Mouse (Mus musculus) cerebellum, adult 18-20 months (tissue): Measurements from ENCODE around the gene Lrrc40.

Source experiments
- DNase-seq, 2 experiments: peaks; one replicate each; pipeline ENCODE4 v3.0.0; 2021

The Lrrc40 gene

GRCm38 (mm10) chr3:158036329-158036988 is at the start of gene Lrrc40, which contains the start of gene Srsf11:
Gene Lrrc40, plus strand, starts transcription at chr3:158036662.
Gene Srsf11, minus strand, starts transcription at chr3:158036639.
- peak; percentile 96 for DNase-seq

- no peak for DNase-seq
Observed at GRCm38 (mm10) chr3:157993322-157993721, 43.1 kb upstream of the Lrrc40 start.

- no peak for DNase-seq
Observed at GRCm38 (mm10) chr3:157995726-157996125, 40.7 kb upstream of the Lrrc40 start.

- no peak for DNase-seq
Observed at GRCm38 (mm10) chr3:157998742-157999369, 37.6 kb upstream of the Lrrc40 start.

GRCm38 (mm10) chr3:158008647-158009046 is 27.8 kb upstream of the Lrrc40 start:
- DNase-seq = no peak

DNA sequence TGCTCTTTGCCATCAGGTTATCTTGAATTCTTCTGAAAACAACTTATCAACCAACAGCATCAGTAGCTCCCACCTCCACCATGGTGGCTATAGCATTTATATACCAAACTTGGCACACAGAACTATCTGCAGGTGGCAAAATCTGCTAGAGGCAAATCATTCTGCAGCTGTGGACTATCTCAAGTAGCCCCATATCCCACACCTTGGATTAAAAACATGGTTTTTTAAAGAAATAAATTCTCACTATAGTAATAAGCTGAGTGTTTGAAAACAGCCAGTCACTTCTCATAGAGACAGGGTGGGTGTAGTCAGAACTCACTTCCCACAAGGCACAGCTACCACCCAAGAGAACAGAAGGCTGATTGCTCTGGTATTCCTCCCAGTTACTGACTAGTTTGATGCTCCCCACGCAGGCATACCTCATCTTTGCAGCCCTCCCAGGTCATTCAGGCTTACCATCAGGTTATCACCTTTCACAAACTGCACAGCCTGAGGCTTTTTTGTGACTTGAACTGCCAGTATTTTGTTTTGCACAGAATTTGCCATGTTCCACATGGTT is 26.6 kb upstream of the Lrrc40 start:
- no peak for DNase-seq

DNA sequence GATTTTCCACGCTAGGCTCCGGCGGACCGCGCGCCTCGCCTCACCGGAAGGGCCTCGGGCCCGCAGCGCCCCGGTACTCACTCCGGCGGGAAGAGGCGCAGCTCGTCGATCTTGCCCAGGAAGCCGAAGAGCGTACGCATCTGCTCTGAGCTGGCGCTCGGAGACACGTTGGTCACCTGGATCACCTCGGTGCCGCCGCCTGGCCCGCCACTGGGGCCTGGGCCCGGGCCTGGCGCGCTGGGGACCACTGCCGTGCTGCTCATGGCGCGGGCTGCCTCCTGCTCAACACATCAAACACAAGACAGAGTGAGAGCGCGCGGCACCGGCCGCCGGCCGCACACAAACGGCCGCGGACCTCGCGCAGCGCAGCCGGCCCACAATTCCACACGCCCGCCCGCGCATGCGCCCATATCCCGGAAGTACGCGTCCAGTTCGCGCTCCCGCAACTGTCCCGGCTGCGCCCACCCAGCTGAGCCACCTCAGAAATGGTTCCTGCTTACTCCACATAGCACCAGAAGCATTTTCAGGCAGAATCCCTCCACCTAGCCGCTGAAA is 5.0 kb upstream of the Lrrc40 start:
- DNase-seq = peak; percentile 79 to 89

- no peak for DNase-seq
Observed at GRCm38 (mm10) chr3:158032106-158032505, 4.4 kb upstream of the Lrrc40 start.

GRCm38 (mm10) chr3:158035866-158036265 is 596 bp upstream of the Lrrc40 start:
- DNase-seq = peak in 1 of 2 experiments; percentile 19

DNA sequence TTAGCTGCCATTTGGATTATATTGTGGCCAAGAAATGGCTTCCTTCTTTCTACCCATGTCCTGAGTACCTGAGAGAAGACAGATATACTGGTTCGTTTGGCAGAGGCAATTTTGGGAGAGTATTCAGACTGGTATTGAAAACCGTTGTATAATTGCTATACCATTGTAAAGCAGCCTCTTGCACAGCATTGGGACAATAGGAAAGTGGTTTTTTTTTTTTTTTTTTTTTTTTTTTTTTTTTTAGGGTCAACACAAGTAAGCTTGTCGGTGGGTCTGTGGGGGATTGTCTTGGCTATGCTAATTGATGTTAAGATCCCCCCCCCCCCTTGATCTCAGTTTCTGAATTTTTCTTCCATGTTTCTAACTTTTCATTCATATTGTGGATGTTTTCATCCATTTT is 1.6 kb downstream of the Lrrc40 start:
- no peak for DNase-seq

- no peak for DNase-seq
Observed at GRCm38 (mm10) chr3:158040755-158041154, 4.3 kb downstream of the Lrrc40 start.

- DNase-seq = no peak
Observed at GRCm38 (mm10) chr3:158049508-158049907, 13.0 kb downstream of the Lrrc40 start.

DNA sequence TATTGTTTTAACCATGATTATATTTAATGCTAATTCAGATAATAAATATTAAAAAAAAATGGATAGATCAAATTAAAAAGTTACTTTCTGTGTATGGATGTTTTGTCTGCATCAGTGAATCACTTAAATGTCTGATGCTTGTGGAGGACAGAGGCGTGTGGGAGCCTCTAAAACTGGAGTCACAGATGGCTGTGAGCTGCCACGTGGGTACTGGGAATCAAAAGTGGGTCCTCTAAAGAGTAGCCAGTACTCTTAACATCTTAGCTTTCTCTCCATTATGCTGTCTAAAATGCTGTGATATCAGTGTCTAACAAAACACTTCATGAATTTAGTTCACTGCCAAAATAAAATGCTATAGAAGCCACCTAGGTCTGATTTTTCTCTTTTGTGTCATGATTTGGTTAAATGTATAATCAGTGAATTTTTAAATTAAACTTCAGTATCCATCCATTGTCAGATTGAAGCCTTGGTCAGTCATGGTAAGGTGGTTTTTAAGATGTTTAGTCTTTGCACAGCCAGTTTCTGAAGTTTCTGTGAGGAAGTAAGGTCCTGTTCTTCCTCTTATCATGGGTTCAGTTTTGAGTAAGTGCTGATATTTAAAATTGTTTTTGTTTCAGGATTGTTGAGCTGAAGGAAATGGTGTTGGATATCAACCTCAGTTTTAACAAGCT is 24.3 kb downstream of the Lrrc40 start:
- no peak for DNase-seq

DNA sequence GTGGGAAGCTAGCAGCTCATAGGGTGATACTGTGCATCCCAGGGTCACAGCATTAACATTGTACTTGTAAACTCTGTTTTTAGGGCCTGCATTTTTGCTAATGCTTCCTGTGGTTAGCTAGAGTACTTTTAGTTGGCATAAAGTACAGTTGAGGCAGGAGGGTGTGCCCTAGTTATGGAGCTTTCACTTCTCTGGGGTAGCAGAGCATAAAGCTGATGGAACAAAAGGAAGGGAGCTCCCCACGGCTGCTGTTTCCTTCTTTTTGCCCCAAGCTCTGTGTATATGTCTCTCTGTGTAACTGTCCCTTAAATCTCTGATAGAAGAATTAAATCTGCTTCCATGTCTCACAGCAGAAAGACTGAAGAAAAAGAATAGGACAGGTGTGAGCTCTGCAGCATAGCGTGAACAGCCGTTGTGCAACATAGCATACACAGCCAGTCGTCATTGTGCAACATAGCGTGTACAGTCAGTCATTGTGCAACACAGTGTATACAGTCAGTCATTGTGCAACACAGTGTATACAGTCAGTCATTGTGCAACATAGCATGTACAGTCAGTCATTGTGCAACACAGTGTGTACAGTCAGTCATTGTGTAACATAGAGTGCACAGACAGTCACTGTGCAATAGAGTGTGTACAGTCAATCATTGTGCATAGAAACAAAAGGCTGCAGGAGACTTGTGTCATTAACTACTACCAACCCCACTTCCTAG is 25.5 kb downstream of the Lrrc40 start:
- no peak for DNase-seq

- no peak for DNase-seq
Observed at GRCm38 (mm10) chr3:158065256-158065655, 28.8 kb downstream of the Lrrc40 start.

GRCm38 (mm10) chr3:158067916-158068315 is 31.5 kb downstream of the Lrrc40 start:
- no peak for DNase-seq

DNA sequence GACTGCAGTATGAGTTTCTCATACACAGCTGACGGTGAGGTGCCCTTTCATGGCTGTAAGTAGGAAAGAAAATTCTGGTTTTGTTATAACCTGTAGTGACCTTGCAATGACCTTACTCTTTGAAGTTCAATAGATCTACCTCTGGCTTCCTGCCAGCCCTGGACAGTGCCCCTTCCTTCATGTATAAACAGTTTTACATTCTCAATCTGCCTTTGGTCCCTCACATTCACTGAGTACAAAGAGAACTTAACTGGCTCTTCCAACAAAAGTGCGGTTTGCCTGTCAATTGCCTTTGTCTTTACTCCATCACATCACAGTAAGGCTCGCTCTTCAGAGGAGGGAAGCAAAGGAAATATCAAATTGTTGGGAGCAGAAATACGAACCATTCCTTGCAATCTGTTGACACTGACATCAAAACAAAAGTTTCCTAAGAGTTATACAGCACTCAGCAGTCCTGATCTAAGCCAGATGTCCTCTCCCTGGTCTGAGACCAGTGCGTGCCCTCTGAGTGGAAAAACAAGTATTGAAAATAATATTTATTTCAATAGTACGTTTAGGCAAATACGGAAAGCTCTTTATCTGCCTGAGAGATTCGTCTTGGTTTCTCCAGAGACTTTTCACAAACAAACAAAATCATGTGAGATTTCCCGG is 32.3 kb downstream of the Lrrc40 start:
- DNase-seq = no peak

DNA sequence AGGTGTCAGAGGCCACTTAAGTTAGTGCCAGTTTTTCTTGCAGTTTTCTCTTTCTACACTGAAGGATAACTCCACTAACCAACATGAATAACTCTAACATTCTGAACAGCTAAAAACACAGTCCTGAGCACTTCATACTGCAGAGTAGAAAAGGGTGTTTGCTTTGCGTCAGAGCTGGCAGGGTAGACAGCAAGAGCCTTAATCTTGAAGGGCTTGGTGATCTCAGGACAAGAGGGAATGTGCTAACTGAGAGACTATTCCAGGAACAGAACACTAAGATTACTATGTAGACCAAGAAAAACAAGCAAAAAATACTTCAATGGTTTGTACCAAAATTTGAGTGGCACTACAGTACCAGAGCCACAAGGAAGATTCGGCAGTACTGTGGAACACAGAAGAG is 38.5 kb downstream of the Lrrc40 start:
- no peak for DNase-seq

GRCm38 (mm10) chr3:158076685-158077379 is 40.4 kb downstream of the Lrrc40 start:
- no peak for DNase-seq

DNA sequence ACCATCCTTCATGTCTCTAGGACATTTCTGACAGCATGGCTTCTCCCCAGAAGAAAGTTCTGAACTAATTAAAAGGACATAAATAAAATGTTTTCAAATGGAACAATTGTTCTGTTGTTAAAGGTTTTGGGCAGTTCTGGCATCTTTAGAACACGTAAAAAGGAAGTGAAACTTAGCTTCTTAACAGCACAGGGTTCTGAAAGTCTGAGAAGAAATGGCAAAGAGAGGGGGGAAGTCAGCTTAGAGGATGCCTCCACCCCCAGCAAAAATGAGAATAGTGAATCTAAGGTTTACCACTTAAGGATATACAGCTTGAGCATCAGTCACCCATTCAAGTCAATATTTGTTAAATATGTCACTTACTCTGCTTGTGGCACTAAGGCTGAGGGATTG is 40.9 kb downstream of the Lrrc40 start:
- DNase-seq = no peak

DNA sequence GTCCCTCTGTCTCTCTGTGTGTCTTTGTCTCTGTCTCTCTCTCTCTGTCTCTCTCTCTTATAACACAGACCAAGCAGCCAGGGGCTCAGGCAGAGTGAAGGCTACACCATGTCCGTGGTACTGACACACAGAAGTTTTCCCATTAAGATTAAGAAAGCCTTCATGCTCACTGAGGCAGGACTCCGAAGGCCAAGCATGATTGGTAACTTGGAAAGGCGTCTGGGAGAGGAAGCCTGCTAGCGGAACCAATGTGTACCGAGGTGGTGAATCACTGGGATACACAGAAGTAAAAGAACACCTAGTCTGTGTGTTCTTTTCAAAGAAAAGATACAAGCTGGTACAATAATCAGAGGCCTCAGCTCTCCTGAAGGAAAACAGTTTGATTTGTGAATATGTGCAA is 41.4 kb downstream of the Lrrc40 start:
- DNase-seq = no peak

- DNase-seq = no peak
Observed at GRCm38 (mm10) chr3:158091601-158092000, 55.1 kb downstream of the Lrrc40 start.
